8 mouse cellular contexts compared by ENCODE assay signal in the genomic region with DNA sequence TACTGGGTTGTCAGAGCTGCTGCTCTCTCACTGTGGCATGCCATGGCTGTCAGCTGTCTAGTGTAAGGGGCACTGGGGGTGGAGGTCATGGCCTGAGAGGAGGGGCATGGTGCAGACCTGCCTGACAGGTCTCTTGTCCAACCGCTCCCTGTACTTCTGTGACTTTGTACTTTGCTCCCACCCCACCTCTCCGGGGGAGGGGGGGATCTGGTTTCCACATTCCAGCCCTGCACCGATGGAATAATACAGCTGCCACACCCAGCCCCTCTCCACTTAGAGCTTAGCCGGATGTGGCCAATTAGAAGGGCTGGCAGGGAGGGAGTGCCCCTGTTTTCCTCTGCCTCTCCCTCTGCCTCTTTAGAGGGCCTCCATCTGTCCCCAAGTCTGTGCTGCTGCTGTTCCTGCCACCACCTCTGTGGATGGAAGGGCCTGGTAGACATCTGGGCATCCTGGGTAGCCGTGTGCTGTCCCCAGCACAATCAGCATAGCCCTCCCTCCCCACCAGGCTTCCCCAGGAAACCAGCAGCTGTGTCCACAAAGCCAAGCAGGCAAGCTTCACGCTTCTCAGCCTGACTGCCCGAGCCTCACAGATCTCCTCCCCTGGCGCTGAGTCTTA. TPM values are rescaled to one million over a fixed set of nuclear protein-coding genes. Genes with fewer than 3 reads are reported as not detected.
DNase-seq lines count a peak whose midpoint lies in the region; ATAC-seq and TF ChIP-seq lines count a peak whose summit lies in the region.

No protein-coding gene starts in this region.

- no peaks in the 10 kb centered on the region for H3K9me3 ChIP-seq in hindbrain, embryonic 13.5 days
- no peaks in the 10 kb centered on the region for H3K9me3 ChIP-seq in limb, embryonic 15.5 days

- DNase-seq in urinary bladder, postnatal 14 days (ENCODE audit: low spot score) = peak; percentile 71
- no peak for DNase-seq in urinary bladder, adult 2 months (ENCODE audit: low spot score)
- DNase-seq in layer of hippocampus, postnatal 36 days = no peak
- no peak for DNase-seq in thymus, postnatal 25 days
- DNase-seq in spleen, postnatal 14 days (ENCODE audit: low spot score in 2 of 2) = no peak

- no peak for ATAC-seq in hindbrain, embryonic 13.5 days (ENCODE audit: low FRiP score)
- 0 out of 2 replicates have a peak, but pooled peaks have one; percentile 19 for ATAC-seq in limb, embryonic 15.5 days (ENCODE audit: insufficient number of reproducible peaks, low FRiP score, low TSS enrichment, low read depth)

- H3K9ac ChIP-seq in hindbrain, embryonic 13.5 days = peak overlapping the region; percentile 43; the same call in 1 of the 2 replicates
- no peak overlapping the region for H3K9ac ChIP-seq in limb, embryonic 15.5 days

- H3K27ac ChIP-seq in hindbrain, embryonic 13.5 days = peak overlapping the region; percentile 49
- peak overlapping the region; percentile 72 for H3K27ac ChIP-seq in limb, embryonic 15.5 days
- H3K27ac ChIP-seq in small intestine, adult 2 months (ENCODE audit: insufficient read depth, low read depth, low read length) = peak overlapping the region; percentile 82

- WGBS in hindbrain, embryonic 13.5 days = 57% methylated on average over 8 of the region's 8 CpGs
- 23% methylated on average over 8 of the region's 8 CpGs for WGBS in limb, embryonic 15.5 days
- WGBS in small intestine, adult 2 months = 11% methylated on average over 8 of the region's 8 CpGs

- no peak overlapping the region for H3K4me2 ChIP-seq in hindbrain, embryonic 13.5 days
- H3K4me2 ChIP-seq in limb, embryonic 15.5 days = no peak overlapping the region

- H3K4me1 ChIP-seq in hindbrain, embryonic 13.5 days (replicated peaks) = peaks cover 5% of the 10 kb centered on the region; the same call in 1 of the 2 replicates
- peaks cover 23% of the 10 kb centered on the region for H3K4me1 ChIP-seq in limb, embryonic 15.5 days
- peaks cover 37% of the 10 kb centered on the region for H3K4me1 ChIP-seq in small intestine, adult 2 months (ENCODE audit: control insufficient read depth, insufficient read depth, insufficient read length, low read length)

- TF ChIP-seq POLR2A in small intestine, adult 2 months (IDR thresholded peaks at IDR 0.05; ENCODE audit: low read depth, low read length) = no peak; the same call in 1 of the 2 replicates

- peaks cover 83% of the 10 kb centered on the region for H3K36me3 ChIP-seq in hindbrain, embryonic 13.5 days
- peaks cover 87% of the 10 kb centered on the region for H3K36me3 ChIP-seq in limb, embryonic 15.5 days
- peaks cover 52% of the 10 kb centered on the region for H3K36me3 ChIP-seq in small intestine, adult 2 months (ENCODE audit: control insufficient read depth, insufficient read depth, low read length)

- TF ChIP-seq CTCF in small intestine, adult 2 months (IDR thresholded peaks at IDR 0.05; ENCODE audit: extremely low read depth, insufficient read length, insufficient replicate concordance, low read depth, low read length) = no peak

- no peak overlapping the region for H3K4me3 ChIP-seq in hindbrain, embryonic 13.5 days
- H3K4me3 ChIP-seq in limb, embryonic 15.5 days = no peak overlapping the region
- H3K4me3 ChIP-seq in small intestine, adult 2 months (ENCODE audit: low read depth, low read length) = no peak overlapping the region

- H3K27me3 ChIP-seq in hindbrain, embryonic 13.5 days = no peaks in the 10 kb centered on the region
- no peaks in the 10 kb centered on the region for H3K27me3 ChIP-seq in limb, embryonic 15.5 days
- no peaks in the 10 kb centered on the region for H3K27me3 ChIP-seq in small intestine, adult 2 months (ENCODE audit: control insufficient read depth, insufficient read depth, low read length)

RNA-seq across cellular contexts. Expression of a gene that starts 14.1 kb away (rescaled TPM):
- polyA plus RNA-seq in urinary bladder, adult 2 months (2012; rRNA removed) = 62.9 and 73.1 TPM in 2 replicates
- polyA plus RNA-seq in hindbrain, embryonic 13.5 days (2015; fragmentation: Nextera tagmentation; extraction: Ambion mirVana) = 12.2 and 13.0 TPM in 2 replicates
- polyA plus RNA-seq in limb, embryonic 15.5 days (2015; fragmentation: Nextera tagmentation; extraction: Ambion mirVana) = 3.4 and 3.5 TPM in 2 replicates
- 28.4 and 62.6 TPM in 2 replicates for polyA plus RNA-seq in small intestine, adult 2 months (2012; rRNA removed)
- total RNA-seq in layer of hippocampus, postnatal 36 days (2021) = 100 to 1,000 TPM; 109 to 112 TPM

RNA-seq across cellular contexts. Expression of a gene that starts 26.5 kb away (rescaled TPM):
- polyA plus RNA-seq in urinary bladder, adult 2 months (2012; rRNA removed) = 33.5 and 36.7 TPM in 2 replicates
- polyA plus RNA-seq in hindbrain, embryonic 13.5 days (2015; fragmentation: Nextera tagmentation; extraction: Ambion mirVana) = 38.3 and 41.2 TPM in 2 replicates
- 33.8 and 34.7 TPM in 2 replicates for polyA plus RNA-seq in limb, embryonic 15.5 days (2015; fragmentation: Nextera tagmentation; extraction: Ambion mirVana)
- polyA plus RNA-seq in small intestine, adult 2 months (2012; rRNA removed) = 14.7 and 28.6 TPM in 2 replicates
- total RNA-seq in layer of hippocampus, postnatal 36 days (2021) = 10 to 100 TPM; 23.9 to 24.0 TPM
